Mouse (Mus musculus) liver, postnatal 0 days (tissue): ENCODE measurements around the gene Gpr65. TPM values are rescaled to one million over a fixed set of nuclear protein-coding genes. Genes with fewer than 3 reads are reported as not detected.

ENCODE experiments used
- ATAC-seq: fragments of 200-750 bp; cut with Nextera tagmentation; 2 replicates; pipeline ENCODE4 v1.8.0; 2017; ENCODE audit warnings: mild to moderate bottlenecking, moderate library complexity
- DNase-seq: peaks from one replicate; pipeline ENCODE4 v3.0.0-alpha.2; 2016
- H3K27ac ChIP-seq: fragments of 300-500 bp; sonication (generic); 2 replicates; pipeline ENCODE4 v1.5.1; 2014; ENCODE audit warnings: antibody characterized with exemption, moderate library complexity, mild to moderate bottlenecking, low read depth
- H3K27me3 ChIP-seq: fragments of 300-500 bp; sonication (generic); 2 replicates; pipeline ENCODE4 v1.6.1; 2014; ENCODE audit warnings: low read length, control low read depth, mixed read lengths; ENCODE audit not compliant: insufficient read depth
- H3K36me3 ChIP-seq: fragments of 300-500 bp; sonication (generic); replicated peaks from 2 replicates; pipeline ENCODE4 v1.6.1; 2014; ENCODE audit warnings: mild to moderate bottlenecking, control low read depth, low read length, moderate library complexity, mixed read lengths; ENCODE audit not compliant: insufficient read depth
- H3K4me1 ChIP-seq: fragments of 300-500 bp; sonication (generic); 2 replicates; pipeline ENCODE4 v1.6.1; 2014; ENCODE audit warnings: antibody characterized with exemption, mild to moderate bottlenecking, control low read depth; ENCODE audit not compliant: insufficient read depth
- H3K4me2 ChIP-seq: fragments of 300-500 bp; sonication (generic); 2 replicates; pipeline ENCODE4 v1.6.1; 2014; ENCODE audit warnings: low read depth, mild to moderate bottlenecking, low read length, moderate library complexity, mixed read lengths
- H3K4me3 ChIP-seq: fragments of 300-500 bp; sonication (generic); 2 replicates; pipeline ENCODE4 v1.5.1; 2014; ENCODE audit warnings: low read depth, low read length
- H3K9ac ChIP-seq: fragments of 300-500 bp; sonication (generic); replicated peaks from 2 replicates; pipeline ENCODE4 v1.6.1; 2014; ENCODE audit warnings: mild to moderate bottlenecking, moderate library complexity
- H3K9me3 ChIP-seq: fragments of 300-500 bp; sonication (generic); 2 replicates; pipeline ENCODE4 v1.6.1; 2016; ENCODE audit warnings: mild to moderate bottlenecking, control low read depth, low read length, mixed read lengths
- CTCF ChIP-seq: sonication (generic); IDR thresholded peaks from 2 replicates; pipeline ENCODE4 v1.5.1; 2016; ENCODE audit warnings: antibody characterized with exemption, low read depth
- EP300 ChIP-seq: IDR thresholded peaks from 2 replicates; pipeline ENCODE4 v1.6.1; 2016; ENCODE audit warnings: antibody characterized with exemption, low read depth, mild to moderate bottlenecking
- WGBS: fragments of 180-500 bp; shearing (Covaris S2); extraction: QIAGEN DNeasy Blood & Tissue Kit; methylation state at CpG from one replicate; pipeline ENCODE4 v1.1.7; 2014; ENCODE audit not compliant: insufficient replicate concordance; 5-methylcytosine and 5-hydroxymethylcytosine counted together
- polyA plus RNA-seq: library from polyadenylated mRNA; unstranded; fragments of >200 nt; fragmentation: Nextera tagmentation; extraction: Ambion mirVana; gene quantifications from 2 replicates; pipeline ENCODE4 v1.2.1, GENCODE M21; 2015

The Gpr65 gene
- polyA plus RNA-seq, 1 experiment from 2014 or later, result 5.1 TPM

DNA sequence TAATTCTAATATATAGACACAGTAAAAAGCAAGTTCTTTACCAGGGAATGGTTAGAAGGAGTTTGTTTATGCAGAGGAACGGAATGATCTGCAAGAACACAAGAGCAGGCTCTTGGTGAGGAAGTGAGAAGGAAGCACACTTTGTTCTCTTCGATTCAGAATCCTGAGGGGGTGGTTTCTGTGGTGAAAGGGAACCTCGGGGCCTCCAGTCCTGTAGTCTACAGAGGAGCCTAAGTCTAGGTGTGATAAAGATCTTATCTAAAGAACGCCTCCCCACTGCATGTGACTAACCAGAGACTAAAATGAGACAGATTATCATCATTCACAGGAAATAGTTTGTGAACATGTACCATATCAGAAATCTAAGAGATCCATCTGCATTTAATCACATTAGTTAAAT is 21.6 kb upstream of the Gpr65 start:
- 31% methylated on average over 4 of the region's 4 CpGs for WGBS
- H3K9ac ChIP-seq, result no peak overlapping the region
- H3K36me3 ChIP-seq, result peaks cover 2% of the 10 kb centered on the region; the same call in 1 of the 2 replicates
- H3K4me1 ChIP-seq, result no peaks in the 10 kb centered on the region
- no peak for ATAC-seq
- H3K4me3 ChIP-seq, result no peak overlapping the region
- H3K9me3 ChIP-seq, result no peaks in the 10 kb centered on the region
- H3K4me2 ChIP-seq, result no peak overlapping the region
- no peak overlapping the region for H3K27ac ChIP-seq
- TF ChIP-seq CTCF (no peak), EP300 (no peak)
- DNase-seq, result no peak
- no peaks in the 10 kb centered on the region for H3K27me3 ChIP-seq

DNA sequence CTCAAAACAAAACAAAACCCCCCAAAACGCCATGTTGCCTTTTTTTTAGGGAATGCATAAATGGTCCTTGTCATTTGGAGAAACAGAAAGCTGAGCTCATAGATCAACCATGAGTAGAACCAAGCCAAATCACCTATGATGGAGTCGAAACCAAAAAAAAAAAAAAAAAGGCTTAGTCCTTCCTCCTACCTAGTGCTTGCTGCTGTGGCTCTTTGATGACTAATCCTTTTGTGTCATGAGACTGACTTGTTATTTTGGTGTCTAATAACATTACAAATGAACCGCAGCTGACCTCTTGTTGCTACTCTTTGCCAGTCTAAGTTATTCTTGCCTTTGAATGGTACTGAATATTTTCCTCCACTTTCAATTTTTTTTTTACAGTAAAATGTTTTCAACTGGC is 18.8 kb upstream of the Gpr65 start:
- Histone ChIP-seq H3K4me1 (no peaks in the 10 kb centered on the region), H3K4me3 (no peak overlapping the region), H3K36me3 (peaks cover 5% of the 10 kb centered on the region), H3K9me3 (no peaks in the 10 kb centered on the region), H3K27ac (no peak overlapping the region), H3K4me2 (no peak overlapping the region), H3K9ac (no peak overlapping the region), H3K27me3 (no peaks in the 10 kb centered on the region)
- ATAC-seq (no peak), DNase-seq (no peak)
- WGBS, result 73% methylated on average over 3 of the region's 3 CpGs
- TF ChIP-seq EP300 (no peak), CTCF (no peak)

DNA sequence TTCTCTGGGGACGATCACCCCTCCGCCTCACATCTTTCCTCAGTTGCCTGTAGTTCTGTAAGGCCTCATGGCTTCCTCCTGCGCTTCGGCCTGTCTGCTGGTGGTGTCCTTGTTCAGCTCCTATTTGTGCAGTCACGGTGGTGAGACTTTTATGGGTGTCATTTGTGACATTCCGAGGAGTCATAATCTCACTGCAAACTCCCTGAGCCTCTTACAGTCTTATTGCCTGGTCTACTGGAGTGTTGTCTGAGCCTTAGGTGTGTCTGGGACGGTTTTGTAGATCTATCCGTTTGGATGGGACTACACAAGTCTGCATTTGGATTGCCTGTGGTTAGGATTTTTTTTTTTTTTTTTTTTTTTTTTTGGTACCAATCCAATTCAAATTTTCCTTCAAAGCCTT is 18.1 kb upstream of the Gpr65 start:
- H3K27me3 ChIP-seq, result no peaks in the 10 kb centered on the region
- peaks cover 3% of the 10 kb centered on the region for H3K36me3 ChIP-seq
- ATAC-seq (no peak), DNase-seq (no peak)
- no peak overlapping the region for H3K4me3 ChIP-seq
- no peak for TF ChIP-seq CTCF
- TF ChIP-seq EP300, result no peak
- H3K27ac ChIP-seq, result no peak overlapping the region
- H3K4me1 ChIP-seq, result no peaks in the 10 kb centered on the region
- H3K9me3 ChIP-seq, result no peaks in the 10 kb centered on the region
- no peak overlapping the region for H3K9ac ChIP-seq
- WGBS, result 81% methylated on average over 8 of the region's 8 CpGs
- H3K4me2 ChIP-seq, result no peak overlapping the region

DNA sequence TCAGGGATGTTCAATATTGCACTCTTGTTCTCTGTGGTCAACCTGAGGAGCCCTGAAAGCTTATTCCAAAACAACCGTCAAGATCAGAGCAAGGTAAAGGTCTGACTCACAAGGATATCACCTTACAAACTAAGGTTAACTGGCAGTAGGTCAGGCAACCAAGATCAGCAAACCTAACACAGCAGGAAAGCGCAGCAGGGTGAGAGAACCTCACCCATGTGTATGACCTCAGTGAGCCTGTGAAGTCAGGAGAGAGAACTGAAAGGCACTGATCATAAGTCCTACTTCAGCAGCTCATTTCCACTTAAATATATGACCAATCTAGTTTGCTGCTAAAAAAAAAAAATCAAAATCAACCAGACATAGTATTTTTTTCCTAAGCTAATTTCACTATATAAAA is 16.0 kb upstream of the Gpr65 start:
- H3K4me3 ChIP-seq, result no peak overlapping the region
- H3K4me1 ChIP-seq, result no peaks in the 10 kb centered on the region
- H3K9me3 ChIP-seq, result no peaks in the 10 kb centered on the region
- H3K27me3 ChIP-seq, result no peaks in the 10 kb centered on the region
- H3K27ac ChIP-seq, result no peak overlapping the region
- DNase-seq, result no peak
- ATAC-seq, result no peak
- TF ChIP-seq EP300, result no peak
- TF ChIP-seq CTCF, result no peak
- no peak overlapping the region for H3K9ac ChIP-seq
- WGBS, result 78% methylated on average over 2 of the region's 2 CpGs
- peaks cover 3% of the 10 kb centered on the region for H3K36me3 ChIP-seq
- no peak overlapping the region for H3K4me2 ChIP-seq

DNA sequence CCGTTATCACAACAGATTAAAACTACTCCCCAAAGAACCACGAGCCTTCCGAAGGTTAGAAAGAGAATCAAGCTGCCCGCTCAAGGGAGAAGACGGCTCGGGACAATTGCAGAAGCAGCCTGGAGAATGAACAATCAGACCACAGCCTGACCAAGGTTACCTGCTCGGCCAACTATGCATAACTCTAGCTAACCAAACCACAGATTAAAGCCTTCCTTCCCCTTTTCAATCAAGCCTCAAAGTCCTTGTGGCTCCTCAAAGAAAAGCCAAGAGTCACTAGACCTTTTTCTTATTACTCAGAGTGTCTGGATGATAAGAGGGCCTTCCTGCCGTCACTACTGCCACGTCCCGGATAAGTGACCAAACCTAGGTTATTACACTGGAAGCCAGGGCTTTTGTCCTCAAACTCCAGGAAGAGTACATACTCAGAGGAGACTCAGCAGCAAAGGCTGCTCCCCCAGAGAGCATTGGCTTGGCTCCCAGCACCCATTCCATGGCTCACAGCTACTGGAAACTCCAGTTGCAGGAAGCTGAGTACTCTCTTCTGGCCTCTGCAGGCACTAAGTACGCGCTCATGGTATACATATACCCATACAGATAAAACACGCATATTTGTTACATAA is 13.0 kb upstream of the Gpr65 start:
- no peak overlapping the region for H3K27ac ChIP-seq
- no peaks in the 10 kb centered on the region for H3K27me3 ChIP-seq
- DNase-seq (no peak), ATAC-seq (no peak)
- TF ChIP-seq EP300, result no peak
- TF ChIP-seq CTCF, result no peak
- WGBS, result 53% methylated on average over 13 of the region's 13 CpGs
- no peak overlapping the region for H3K4me3 ChIP-seq
- no peaks in the 10 kb centered on the region; the same call in 1 of the 2 replicates for H3K4me1 ChIP-seq
- peaks cover 3% of the 10 kb centered on the region for H3K36me3 ChIP-seq
- H3K4me2 ChIP-seq, result no peak overlapping the region
- H3K9me3 ChIP-seq, result no peaks in the 10 kb centered on the region
- no peak overlapping the region for H3K9ac ChIP-seq

DNA sequence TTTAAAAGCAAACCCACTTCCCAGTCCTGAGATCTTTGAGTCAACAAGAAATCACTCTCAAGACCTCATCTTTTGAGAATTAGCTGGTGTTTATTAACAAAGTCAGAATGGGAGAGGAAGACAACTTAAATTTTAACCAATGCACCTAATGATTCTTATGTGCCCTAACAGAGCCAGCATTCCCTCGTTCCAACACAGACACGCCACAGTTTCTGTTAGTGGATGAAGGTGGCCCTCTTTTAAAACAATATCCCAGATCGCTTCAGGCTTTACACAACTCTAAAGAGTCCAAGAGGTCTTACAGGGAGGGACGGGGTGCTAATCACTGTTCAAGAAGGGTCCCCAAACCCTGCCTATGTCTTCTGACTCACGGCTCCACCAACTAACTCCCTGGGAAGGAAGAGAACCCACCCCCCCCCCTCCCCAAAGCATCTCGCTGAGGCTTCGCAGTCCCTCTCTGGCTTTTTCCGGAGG is 10.0 kb upstream of the Gpr65 start:
- under 1% methylated on average over 8 of the region's 8 CpGs for WGBS
- TF ChIP-seq EP300 (no peak), CTCF (no peak)
- 0 out of 2 replicates have a peak, but pooled peaks have one; percentile 0 for ATAC-seq
- DNase-seq, result no peak
- peak overlapping the region; percentile 89 for H3K4me3 ChIP-seq
- peak overlapping the region; percentile 91 for H3K9ac ChIP-seq
- no peaks in the 10 kb centered on the region for H3K27me3 ChIP-seq
- peak overlapping the region; percentile 92 for H3K4me2 ChIP-seq
- no peaks in the 10 kb centered on the region; the same call in 1 of the 2 replicates for H3K4me1 ChIP-seq
- H3K9me3 ChIP-seq, result no peaks in the 10 kb centered on the region
- no peaks in the 10 kb centered on the region; the same call in 1 of the 2 replicates for H3K36me3 ChIP-seq
- H3K27ac ChIP-seq, result peak overlapping the region; percentile 90
